Mouse (Mus musculus) lung, adult 2 months (tissue): ENCODE data around the gene Sox15.

ENCODE experiments used
- CTCF ChIP-seq: fragments of 200-500 bp; IDR thresholded peaks from 2 replicates; pipeline ENCODE4 v1.5.1; 2011; ENCODE audit warnings: mild to moderate bottlenecking, low read length, control low read depth; ENCODE audit not compliant: insufficient read depth
- POLR2A ChIP-seq: fragments of 200-500 bp; IDR thresholded peaks from 2 replicates; pipeline ENCODE4 v1.6.1; 2011; ENCODE audit warnings: low read depth, mild to moderate bottlenecking, control low read depth, low read length, borderline replicate concordance; ENCODE audit errors: extremely low read depth

DNA sequence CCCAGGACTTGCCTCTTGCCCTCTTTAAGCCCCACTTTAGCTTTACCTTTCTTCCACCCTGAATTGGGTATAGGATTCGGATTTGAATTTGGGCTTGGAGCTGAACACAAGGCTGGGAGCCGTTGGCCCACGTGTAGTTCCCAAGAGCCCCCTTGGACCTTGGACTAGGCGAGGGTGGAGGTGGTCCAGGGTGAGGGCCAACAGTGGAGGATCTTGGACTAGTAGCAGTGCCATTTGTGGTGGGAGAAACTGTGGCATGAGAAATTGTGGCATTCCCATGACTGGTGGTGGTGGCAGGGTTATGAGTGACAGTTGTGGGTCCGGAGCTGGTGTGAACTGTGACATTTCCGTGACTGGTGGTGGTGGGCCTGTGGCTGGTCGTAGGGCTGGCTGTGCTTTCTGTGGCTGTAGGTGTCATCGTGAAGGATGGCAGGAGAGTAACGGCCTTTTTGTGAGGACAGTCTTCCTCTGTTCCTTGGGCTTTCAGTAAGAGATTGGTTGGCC is 10.4 kb downstream of the Sox15 start:
- TF ChIP-seq CTCF: no peak
- no peak for TF ChIP-seq POLR2A
